Mouse (Mus musculus): ENCODE measurements at regions not wholly inside any gene's neighbourhood (a gene's known extent, or its start where the extent isn't known, plus 50 kb on each side); places are given as distances from the start of the nearest gene placed in this dataset.

DNA sequence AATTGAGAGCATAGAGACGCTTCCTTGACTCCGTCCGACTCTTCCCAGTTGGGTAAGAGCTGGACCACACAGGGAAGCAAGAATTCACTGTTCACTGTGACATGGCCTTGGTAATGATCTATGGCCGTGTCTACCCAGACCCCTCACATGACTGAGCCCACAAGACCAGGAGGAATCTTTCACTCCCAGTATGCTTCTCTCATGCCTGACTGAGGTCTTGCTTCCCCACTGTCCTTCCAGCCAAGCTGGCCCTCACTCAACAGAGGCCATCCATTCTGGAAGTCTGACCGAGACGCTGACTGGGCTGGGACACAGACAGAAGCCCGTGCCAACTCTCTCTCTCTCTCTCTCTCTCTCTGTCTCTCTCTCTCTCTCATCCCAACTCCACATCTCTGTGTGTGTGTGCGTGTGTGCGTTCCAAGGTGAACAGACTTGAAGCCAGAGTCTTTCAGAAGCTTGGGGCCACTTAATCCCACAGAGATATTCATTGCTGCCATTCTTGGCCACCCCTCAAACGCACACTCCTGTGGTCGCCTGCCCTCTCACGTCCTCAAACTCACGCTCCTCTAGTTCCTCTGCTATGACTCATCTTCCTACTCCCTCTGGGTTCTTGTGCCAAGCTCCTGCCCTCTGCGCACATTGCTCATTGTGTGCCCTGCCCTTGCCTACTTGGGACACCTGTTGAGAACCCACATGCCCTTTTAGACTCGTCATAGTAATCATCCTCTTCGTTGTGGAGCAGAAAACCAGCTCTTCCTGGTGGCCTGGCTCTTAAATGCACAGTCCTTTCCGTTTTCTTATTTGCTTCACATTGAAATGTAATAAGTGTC, 197.2 kb upstream of the Usp25 start:
- Histone ChIP-seq H3K27ac (replicated peaks) (no peak overlapping the region), H3K4me3 (no peak overlapping the region), H3K4me1 (peaks cover 8% of the 10 kb centered on the region), H3K27me3 (replicated peaks; ENCODE audit: low read depth, poor library complexity, severe bottlenecking) (no peaks in the 10 kb centered on the region), H3K9me3 (no peaks in the 10 kb centered on the region), H3K36me3 (replicated peaks) (no peaks in the 10 kb centered on the region)
- no peak for DNase-seq (ENCODE audit: low spot score)
- WGBS, result 91% methylated on average over 17 of the region's 17 CpGs

DNA sequence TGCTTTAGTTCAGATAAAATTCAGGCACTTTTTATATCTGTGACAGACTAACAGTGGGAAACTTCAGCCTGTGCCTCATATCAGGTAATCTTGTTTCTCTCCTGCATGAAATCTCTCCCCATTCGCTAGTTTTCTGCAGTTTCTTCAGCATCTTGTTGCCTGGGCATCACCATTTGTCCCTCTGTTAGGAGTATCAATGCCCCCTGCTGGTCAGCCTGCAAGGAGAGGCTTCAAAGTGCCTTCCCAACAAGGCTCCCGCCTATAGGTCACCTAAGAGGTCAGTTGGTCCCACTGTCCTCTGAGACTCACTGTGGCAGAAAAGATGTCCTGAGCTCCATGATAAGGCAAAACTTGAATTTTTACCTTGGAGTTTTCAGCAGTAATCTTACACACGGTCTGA, 209.8 kb upstream of the Usp25 start:
- 35% methylated on average over 3 of the region's 3 CpGs for WGBS

DNA sequence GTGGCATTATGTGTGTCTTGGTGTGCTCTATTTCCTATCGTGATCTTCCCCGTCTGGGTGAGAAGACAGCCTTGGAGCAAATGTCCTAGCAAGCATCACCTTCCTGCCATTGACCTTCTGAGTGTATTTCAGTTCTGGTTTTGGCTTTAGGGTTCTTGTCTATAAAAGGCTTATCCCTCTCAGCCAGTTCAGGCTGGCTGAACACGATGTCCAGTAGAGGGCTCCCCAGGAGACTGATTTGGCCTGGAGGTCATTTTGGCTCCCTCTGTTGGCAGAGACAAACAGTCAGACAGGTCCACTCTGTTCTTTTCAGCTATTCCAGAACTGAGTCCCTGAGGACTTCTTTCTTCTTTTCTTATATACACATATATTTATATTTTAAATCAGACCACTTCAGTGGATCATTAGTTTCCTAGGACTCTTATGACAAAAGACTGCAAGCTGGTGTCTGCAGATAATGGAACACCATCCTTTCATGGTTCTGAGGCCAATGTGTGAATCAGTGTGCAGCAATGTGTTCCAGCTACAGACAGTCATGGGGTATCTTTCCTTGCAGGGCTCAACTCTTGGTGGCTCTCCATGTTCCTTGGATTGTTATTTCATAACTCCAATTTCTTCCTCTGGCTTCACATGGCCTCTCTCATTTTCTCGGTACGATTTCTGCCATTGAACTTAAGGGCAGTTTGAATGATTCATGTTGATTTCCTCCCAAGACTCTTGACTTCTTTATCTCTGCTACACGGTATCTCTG, 226.9 kb upstream of the Usp25 start:
- 72% methylated on average over 6 of the region's 6 CpGs for WGBS
- no peaks in the 10 kb centered on the region for H3K9me3 ChIP-seq
- DNase-seq (ENCODE audit: low spot score), result peak; percentile 42
- H3K27ac ChIP-seq (replicated peaks), result no peak overlapping the region
- no peaks in the 10 kb centered on the region for H3K4me1 ChIP-seq
- H3K36me3 ChIP-seq (replicated peaks), result no peaks in the 10 kb centered on the region
- no peak overlapping the region for H3K4me3 ChIP-seq
- H3K27me3 ChIP-seq (replicated peaks; ENCODE audit: low read depth, poor library complexity, severe bottlenecking), result no peaks in the 10 kb centered on the region

More for the DNA sequence above, 209.8 kb upstream of the Usp25 start:
- DNase-seq (ENCODE audit: low spot score), result peak; percentile 74
- Histone ChIP-seq H3K4me1 (no peaks in the 10 kb centered on the region), H3K36me3 (replicated peaks) (no peaks in the 10 kb centered on the region), H3K9me3 (no peaks in the 10 kb centered on the region), H3K27me3 (replicated peaks; ENCODE audit: low read depth, poor library complexity, severe bottlenecking) (no peaks in the 10 kb centered on the region), H3K4me3 (no peak overlapping the region), H3K27ac (replicated peaks) (no peak overlapping the region)

DNA sequence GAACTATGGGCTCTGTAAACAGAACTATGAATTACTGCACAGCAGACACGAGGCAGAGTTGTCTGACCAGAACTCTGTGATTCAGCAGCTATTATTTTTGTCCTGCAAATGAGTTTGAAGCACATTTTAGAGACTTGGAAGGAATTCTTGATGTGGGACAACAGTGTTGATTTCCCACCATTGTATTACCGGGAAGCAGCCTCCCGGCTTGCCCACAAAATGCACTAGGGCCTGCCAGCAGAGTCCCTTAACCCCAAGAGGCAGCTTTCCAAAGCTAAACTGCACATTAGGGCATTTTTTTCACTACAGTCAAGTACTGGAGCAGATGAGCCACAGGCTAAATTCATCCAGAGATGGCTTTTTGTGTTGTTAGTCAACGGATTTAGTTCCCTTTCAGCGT, 230.8 kb upstream of the Usp25 start:
- no peaks in the 10 kb centered on the region for H3K27me3 ChIP-seq (replicated peaks; ENCODE audit: low read depth, poor library complexity, severe bottlenecking)
- 78% methylated on average over 5 of the region's 5 CpGs for WGBS
- H3K27ac ChIP-seq (replicated peaks), result no peak overlapping the region
- H3K4me1 ChIP-seq, result no peaks in the 10 kb centered on the region
- H3K4me3 ChIP-seq, result no peak overlapping the region
- no peak for DNase-seq (ENCODE audit: low spot score)
- H3K9me3 ChIP-seq, result no peaks in the 10 kb centered on the region
- H3K36me3 ChIP-seq (replicated peaks), result no peaks in the 10 kb centered on the region

DNA sequence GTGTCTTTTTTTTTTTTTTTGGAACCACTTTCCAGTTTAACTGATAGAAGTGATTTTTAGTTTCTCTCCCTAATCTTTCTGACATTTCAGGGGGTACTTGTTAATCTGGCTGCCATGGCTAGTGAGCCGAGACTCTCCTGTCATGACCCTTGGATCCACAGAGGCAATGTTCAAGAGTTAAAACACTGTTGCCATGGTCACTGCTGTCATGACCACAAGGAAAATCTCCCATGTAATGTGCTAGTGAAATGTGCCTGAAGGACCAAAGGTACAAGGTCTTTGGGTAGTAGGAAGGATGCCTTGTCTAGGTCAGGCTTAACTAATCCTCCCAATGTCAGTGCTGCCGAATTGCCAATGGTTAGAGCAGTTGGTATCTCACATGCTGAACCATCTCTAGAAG, 237.7 kb upstream of the Usp25 start:
- DNase-seq (ENCODE audit: low spot score), result no peak
- Histone ChIP-seq H3K36me3 (replicated peaks) (no peaks in the 10 kb centered on the region), H3K27ac (replicated peaks) (no peak overlapping the region), H3K9me3 (no peaks in the 10 kb centered on the region), H3K27me3 (replicated peaks; ENCODE audit: low read depth, poor library complexity, severe bottlenecking) (no peaks in the 10 kb centered on the region), H3K4me3 (no peak overlapping the region), H3K4me1 (no peaks in the 10 kb centered on the region)
- 72% methylated on average over 2 of the region's 2 CpGs for WGBS

DNA sequence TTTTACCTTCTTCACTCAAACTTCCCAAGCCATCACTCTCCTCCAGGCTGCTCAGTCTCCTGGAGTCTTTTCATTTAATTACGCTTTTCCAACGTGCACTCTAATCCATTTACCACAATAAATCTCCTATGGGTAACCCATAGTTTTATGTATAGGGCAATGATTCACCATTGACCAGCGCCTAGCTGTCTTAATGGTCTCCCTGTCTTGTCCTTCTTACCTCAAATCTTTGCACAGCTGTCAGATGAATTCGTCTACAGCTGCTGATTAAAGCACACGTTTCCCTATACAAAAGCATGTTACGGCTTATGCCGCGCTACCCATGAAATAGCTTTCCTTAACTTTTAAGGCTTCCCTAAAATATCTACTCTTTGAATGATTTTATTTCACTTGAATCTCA, 239.5 kb upstream of the Usp25 start:
- Histone ChIP-seq H3K27me3 (replicated peaks; ENCODE audit: low read depth, poor library complexity, severe bottlenecking) (no peaks in the 10 kb centered on the region), H3K4me1 (no peaks in the 10 kb centered on the region), H3K4me3 (no peak overlapping the region), H3K27ac (replicated peaks) (no peak overlapping the region), H3K36me3 (replicated peaks) (no peaks in the 10 kb centered on the region), H3K9me3 (no peaks in the 10 kb centered on the region)
- WGBS, result 83% methylated on average over 8 of the region's 8 CpGs
- no peak for DNase-seq (ENCODE audit: low spot score)

DNA sequence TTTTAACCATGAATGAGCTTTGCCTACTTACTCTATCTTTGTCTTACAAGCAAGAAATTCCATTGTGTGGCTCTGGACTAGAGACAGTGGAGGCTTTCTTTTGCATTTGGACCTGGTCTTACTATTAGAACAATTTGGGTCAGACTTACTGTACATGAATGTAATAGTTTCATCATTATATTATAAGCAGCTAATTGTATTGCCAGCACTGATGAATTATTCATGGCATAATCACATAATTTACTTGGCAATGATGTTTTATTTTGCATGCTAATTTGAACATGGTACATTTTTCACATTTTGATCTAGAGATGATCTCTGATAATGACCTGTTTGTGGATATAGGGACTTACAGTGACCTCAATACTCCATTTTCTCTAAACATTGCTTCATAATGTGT, 240.0 kb upstream of the Usp25 start:
- no peak for DNase-seq (ENCODE audit: low spot score)
- Histone ChIP-seq H3K4me3 (no peak overlapping the region), H3K9me3 (no peaks in the 10 kb centered on the region), H3K27me3 (replicated peaks; ENCODE audit: low read depth, poor library complexity, severe bottlenecking) (no peaks in the 10 kb centered on the region), H3K27ac (replicated peaks) (no peak overlapping the region), H3K4me1 (no peaks in the 10 kb centered on the region), H3K36me3 (replicated peaks) (no peaks in the 10 kb centered on the region)

DNA sequence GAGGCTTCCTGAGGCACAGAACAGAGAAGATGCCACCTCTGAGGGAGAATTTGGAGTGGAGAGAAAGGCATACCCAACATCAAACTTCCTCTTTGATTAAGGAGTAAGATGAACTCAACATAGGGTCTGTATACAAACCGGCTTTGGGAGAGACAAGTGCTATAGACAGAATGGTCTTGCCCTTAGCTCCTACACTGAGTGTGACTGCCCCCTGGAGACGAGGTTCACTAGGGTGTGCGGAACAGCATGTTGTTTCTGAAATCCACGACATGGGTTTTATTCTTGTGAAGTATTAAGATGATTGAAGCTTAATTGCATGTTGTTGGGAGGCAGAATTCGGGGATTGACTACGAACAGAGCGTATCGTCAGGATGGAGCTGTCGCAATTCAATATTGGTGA, 244.9 kb upstream of the Usp25 start:
- H3K4me1 ChIP-seq, result peaks cover 28% of the 10 kb centered on the region
- no peaks in the 10 kb centered on the region for H3K36me3 ChIP-seq (replicated peaks)
- DNase-seq (ENCODE audit: low spot score), result peak; percentile 27
- no peaks in the 10 kb centered on the region for H3K27me3 ChIP-seq (replicated peaks; ENCODE audit: low read depth, poor library complexity, severe bottlenecking)
- no peak overlapping the region for H3K4me3 ChIP-seq
- WGBS, result 80% methylated on average over 9 of the region's 9 CpGs
- H3K9me3 ChIP-seq, result no peaks in the 10 kb centered on the region
- no peak overlapping the region for H3K27ac ChIP-seq (replicated peaks)

DNA sequence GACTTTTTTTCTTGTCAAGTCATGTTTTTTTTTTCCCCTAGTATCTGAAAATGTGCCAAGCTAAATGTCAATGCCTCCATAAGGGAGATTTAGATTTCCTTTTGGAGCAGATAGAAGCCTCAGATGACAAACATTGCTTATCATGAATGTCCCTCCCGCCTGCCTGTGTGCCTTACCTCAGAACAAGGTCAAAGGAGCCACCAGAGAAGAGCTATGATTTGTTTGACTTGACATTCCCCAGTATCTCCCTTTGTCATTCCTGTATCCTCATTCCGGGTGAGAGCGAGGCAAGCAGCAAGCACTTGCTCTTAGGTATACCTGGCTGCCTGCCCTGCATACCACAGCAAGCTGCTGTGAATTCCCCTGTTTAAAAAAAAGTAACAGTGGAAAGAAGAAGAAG, 246.9 kb upstream of the Usp25 start:
- Histone ChIP-seq H3K36me3 (replicated peaks) (no peaks in the 10 kb centered on the region), H3K27me3 (replicated peaks; ENCODE audit: low read depth, poor library complexity, severe bottlenecking) (no peaks in the 10 kb centered on the region), H3K9me3 (no peaks in the 10 kb centered on the region), H3K27ac (replicated peaks) (no peak overlapping the region), H3K4me1 (peaks cover 41% of the 10 kb centered on the region), H3K4me3 (no peak overlapping the region)
- no peak for DNase-seq (ENCODE audit: low spot score)
- WGBS, result 86% methylated on average over 3 of the region's 3 CpGs

DNA sequence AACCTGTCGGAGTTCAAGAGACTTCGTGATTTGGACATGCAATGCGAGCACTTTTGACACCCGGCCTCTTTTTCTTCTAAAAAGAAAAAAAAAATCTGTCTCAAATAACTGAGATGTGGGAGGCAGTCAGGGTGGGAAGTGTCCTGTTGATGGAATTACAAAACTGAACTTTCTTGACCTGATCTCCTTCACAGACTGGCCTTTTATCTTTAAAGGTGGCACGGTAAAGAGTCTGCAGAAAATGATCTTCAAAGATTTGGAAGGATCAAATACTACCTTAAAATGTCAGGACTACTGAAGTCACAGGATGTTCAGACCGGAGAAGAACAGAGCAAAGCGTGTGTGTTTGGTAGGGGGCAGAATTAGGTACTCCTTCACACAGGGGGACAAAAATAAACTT, 248.0 kb upstream of the Usp25 start:
- WGBS, result 12% methylated on average over 7 of the region's 7 CpGs
- peak; percentile 11 for DNase-seq (ENCODE audit: low spot score)
- H3K36me3 ChIP-seq (replicated peaks), result no peaks in the 10 kb centered on the region
- H3K9me3 ChIP-seq, result no peaks in the 10 kb centered on the region
- no peak overlapping the region for H3K27ac ChIP-seq (replicated peaks)
- peaks cover 41% of the 10 kb centered on the region for H3K4me1 ChIP-seq
- no peaks in the 10 kb centered on the region for H3K27me3 ChIP-seq (replicated peaks; ENCODE audit: low read depth, poor library complexity, severe bottlenecking)
- H3K4me3 ChIP-seq, result peak overlapping the region; percentile 11; the same call in 1 of the 2 replicates

DNA sequence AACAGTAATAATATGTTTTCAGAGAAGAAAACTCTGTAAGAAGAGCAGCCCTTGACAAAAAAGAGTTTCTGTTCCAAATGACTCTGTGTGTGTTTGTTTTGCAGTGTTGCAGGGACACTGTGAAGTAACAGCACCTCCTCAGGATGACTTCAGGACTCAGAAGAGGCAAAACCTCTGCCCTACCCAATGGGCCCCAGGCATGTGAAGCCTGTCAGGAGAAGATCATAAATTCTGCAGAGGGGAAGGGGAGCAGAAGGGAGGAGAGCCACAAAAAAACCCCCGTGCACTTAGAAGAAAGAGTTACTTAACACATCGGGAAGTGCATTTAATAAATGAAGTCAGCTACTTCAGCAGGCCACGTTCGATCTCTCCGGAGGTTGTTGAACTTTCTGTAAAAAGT, 248.5 kb upstream of the Usp25 start:
- no peak overlapping the region for H3K4me3 ChIP-seq
- no peak overlapping the region; the same call in 1 of the 2 replicates for H3K27ac ChIP-seq (replicated peaks)
- DNase-seq (ENCODE audit: low spot score), result peak; percentile 9
- peaks cover 41% of the 10 kb centered on the region for H3K4me1 ChIP-seq
- WGBS, result 48% methylated on average over 5 of the region's 5 CpGs
- H3K36me3 ChIP-seq (replicated peaks), result no peaks in the 10 kb centered on the region
- no peaks in the 10 kb centered on the region for H3K27me3 ChIP-seq (replicated peaks; ENCODE audit: low read depth, poor library complexity, severe bottlenecking)
- no peaks in the 10 kb centered on the region for H3K9me3 ChIP-seq

DNA sequence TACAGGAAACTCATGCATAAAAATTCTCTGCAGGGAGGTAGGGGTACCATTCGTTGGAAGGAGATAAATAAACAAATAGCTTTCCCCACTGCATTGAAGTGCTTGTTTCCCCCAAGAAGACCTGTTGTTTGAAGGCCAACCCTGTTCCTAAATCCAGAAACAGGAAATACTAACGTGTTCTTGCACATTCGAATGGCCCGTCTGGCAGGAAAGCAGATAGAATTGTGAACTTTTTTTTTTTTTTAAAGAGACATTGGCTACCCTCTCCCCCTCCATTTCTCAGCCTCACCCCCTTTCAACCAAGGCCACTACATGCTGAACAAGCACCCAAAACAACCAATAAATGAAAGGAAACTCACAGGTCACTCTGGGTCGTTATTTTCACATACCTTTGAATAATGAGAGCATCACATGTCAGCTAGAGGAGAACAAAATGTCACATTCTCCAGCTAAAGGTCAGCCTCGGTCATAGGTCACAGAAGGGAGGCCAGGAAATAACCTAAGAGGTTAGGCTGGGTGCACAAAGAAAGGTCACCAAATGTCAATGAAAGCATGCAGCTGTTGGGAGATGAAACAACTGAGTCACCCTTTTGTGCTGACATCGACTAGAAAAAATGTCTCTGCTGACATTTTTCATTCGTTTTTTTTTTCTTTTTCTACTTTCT, 250.8 kb upstream of the Usp25 start:
- DNase-seq (ENCODE audit: low spot score), result peak; percentile 71
- Histone ChIP-seq H3K27ac (replicated peaks) (no peak overlapping the region), H3K27me3 (replicated peaks; ENCODE audit: low read depth, poor library complexity, severe bottlenecking) (no peaks in the 10 kb centered on the region), H3K4me3 (no peak overlapping the region), H3K4me1 (peaks cover 41% of the 10 kb centered on the region), H3K36me3 (replicated peaks) (no peaks in the 10 kb centered on the region), H3K9me3 (no peaks in the 10 kb centered on the region)
- 2% methylated on average over 8 of the region's 8 CpGs for WGBS

DNA sequence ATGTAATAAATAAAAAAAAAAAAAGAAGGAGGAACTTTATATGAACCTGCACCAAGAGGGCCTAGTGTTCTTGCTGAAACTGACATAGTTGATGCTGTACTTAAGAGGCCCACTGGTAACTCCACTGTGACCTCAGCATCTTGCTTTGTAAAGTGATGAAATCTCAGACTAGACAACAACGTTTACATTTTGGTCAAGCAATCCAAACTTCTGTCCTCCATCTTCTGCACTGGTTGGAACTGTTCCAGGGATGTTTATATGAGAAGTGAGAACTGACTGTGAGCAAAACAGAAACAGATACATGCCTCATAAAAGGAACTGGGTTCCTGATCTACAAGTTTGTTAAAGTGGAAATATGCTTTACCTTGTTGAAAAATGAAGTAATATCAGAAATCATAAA, 251.7 kb upstream of the Usp25 start:
- no peak overlapping the region for H3K4me3 ChIP-seq
- no peak overlapping the region for H3K27ac ChIP-seq (replicated peaks)
- DNase-seq (ENCODE audit: low spot score), result no peak
- H3K27me3 ChIP-seq (replicated peaks; ENCODE audit: low read depth, poor library complexity, severe bottlenecking), result no peaks in the 10 kb centered on the region
- 54% methylated on average over 1 of the region's 1 CpGs for WGBS
- no peaks in the 10 kb centered on the region for H3K9me3 ChIP-seq
- no peaks in the 10 kb centered on the region for H3K36me3 ChIP-seq (replicated peaks)
- H3K4me1 ChIP-seq, result peaks cover 41% of the 10 kb centered on the region
